Mouse (Mus musculus) spleen, adult 12 weeks (tissue): ENCODE measurements around the gene 1700014D04Rik.
"Not testable (repeated sequence)": the region's sequence is repeated elsewhere in the genome, so short reads cannot be mapped to it uniquely, and the experiment has no call there.

ENCODE experiments used
- DNase-seq: peaks from one replicate; pipeline ENCODE4 v3.0.0; 2022; ENCODE audit warnings: low spot score

1700014D04Rik gene

GRCm38 (mm10) chr13:59735190-59735589 is 11.4 kb downstream of the 1700014D04Rik start:
- no peak for DNase-seq

DNA sequence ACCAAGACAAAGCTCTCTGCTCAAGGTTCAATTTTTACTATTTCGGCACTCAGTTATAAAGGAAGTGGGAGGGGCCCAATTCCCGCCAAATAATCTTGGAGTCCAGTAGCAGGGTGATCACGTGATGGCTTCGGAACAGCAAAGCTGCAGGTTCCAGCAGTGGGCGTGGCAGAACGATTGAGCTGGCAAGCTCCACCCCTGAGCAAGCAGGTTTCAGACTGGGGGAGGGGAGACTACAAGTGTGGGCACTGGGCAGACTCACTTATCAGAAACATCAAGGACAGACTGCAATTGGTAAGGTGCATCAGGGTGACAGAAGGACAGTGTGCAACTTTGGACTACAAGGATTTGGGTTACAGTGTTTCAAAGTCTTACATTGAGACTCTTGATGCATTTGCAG is 12.2 kb downstream of the 1700014D04Rik start:
- peak; percentile 52 for DNase-seq

DNA sequence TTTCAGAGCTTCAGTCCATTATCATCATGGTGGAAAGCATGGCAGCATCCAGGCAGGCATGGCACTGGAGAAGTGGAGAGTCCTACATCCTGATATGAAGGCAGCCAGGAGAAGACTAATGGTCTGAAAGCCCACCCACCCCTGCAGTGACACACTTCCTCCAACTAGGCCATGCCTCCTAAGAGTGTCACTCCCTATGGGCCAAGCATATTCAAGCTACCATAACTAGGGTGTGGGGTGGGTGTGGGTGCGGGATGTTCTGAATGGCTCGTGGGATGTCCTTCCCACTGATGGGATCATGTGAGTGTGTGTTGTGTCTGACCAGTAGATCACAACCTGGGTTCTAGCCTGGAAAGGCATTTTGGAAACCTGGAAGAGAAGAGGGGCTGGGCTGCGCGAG is 12.6 kb downstream of the 1700014D04Rik start:
- no peak for DNase-seq

- no peak for DNase-seq
Observed at GRCm38 (mm10) chr13:59731652-59732051, 14.9 kb downstream of the 1700014D04Rik start, which contains the start of gene Spata31d1d. Gene Spata31d1d (minus strand): TSS chr13:59731752.

- DNase-seq, result peak; percentile 70
Observed at GRCm38 (mm10) chr13:59728378-59729093, 18.0 kb downstream of the 1700014D04Rik start.

DNA sequence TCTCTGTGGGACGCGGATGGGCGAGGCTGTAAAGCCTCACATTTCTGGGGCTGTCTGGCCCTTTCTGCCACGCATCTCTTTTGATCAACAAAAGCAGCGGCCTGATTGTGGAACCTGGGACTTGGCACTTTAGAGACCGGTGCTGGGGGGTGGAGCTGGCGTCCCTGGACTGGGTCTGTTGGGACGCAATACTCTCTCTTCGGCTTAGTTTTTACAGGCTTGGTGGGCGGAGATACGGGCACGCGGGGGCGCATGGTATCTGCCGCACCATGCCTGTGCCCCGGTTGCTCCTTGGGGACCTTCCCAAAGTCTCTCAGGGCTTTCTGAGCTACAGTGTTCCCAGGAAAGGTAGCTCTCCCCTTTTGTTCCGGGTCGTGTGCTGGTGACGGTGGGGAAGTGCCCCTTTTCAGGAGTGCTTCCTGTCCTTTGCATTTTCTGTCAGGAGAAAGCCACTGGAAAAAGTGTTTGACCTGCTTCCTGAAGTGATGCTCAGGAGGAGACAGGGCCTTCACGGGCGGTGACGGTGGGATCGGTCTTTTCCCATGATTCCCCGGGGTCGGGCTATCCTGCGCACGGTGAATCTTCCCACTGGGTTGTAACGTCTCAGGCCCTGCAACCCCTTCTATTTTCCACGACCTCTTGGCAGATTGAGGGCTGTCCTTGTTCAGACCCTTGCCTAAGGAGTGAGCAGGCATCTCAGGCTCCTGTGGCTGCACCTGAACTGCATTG is 20.2 kb downstream of the 1700014D04Rik start:
- DNase-seq, result no peak

GRCm38 (mm10) chr13:59722089-59722488 is 24.5 kb downstream of the 1700014D04Rik start:
- not testable (repeated sequence) for DNase-seq

DNA sequence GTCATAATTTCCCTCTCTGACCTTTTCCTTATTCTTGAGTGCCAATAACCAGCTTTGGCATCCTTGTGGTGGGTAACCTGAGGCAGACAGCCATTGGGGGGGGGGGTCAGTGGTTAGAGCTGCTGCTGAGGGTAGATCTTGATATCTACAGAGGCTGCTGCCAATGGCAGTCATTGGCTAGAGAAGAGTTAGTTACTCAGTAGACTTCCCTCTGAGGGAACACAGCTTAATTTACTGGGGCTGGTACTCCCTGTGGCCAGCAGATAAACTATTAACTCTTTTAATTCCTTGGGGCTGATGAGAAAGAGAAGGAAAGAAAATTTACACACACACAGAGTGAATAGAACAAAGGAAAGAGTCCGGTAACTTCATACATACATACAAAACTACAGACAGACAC is 27.1 kb downstream of the 1700014D04Rik start:
- DNase-seq, result no peak

DNA sequence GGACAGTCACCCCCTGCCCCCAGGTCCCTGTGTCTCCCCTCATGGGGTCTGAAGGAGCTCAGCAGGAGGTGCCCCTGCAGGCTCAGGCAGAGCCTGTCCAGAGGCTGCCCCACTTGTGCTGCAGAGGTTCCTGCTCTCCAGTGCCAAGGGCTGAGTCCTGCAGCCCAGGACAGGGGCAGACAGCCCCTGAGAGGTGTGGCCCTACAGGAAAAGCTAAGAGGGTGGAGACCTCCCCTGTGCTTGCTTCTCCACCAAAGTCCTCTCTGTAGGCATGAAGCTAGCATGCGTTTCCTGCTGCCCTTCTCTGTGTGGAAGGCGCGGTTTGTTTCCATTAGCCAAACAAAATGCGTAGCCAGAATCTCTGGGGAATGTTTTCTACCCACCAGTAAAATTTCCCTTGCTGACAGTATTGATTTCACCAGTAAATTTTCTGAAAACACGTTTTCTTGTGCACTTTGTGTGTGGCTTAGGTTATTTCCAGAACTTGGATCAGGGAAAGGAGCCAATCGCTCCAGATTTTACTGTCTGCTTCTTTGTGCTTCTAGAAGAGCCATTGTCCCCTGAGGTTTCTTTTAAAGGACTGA is 27.6 kb downstream of the 1700014D04Rik start:
- DNase-seq, result not testable (repeated sequence)

DNA sequence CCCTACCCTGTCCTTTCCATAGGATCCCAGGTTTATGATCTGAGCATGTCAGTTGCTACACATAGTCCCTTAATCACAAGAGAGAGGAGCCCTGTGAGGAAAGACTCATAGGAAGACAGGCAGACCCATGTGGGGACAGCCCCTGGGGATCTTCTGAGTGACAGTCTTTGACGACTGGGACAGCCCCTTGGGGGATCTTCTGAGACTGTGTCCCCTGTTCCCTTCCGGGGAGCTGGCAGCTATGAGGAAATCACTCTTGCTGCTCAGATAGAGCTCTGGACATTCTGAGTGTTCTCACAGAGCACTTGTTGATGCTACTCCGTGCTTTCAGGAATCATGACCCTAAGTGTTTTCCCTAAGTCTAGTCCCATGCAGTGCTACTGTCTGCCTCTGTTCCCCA is 32.8 kb downstream of the 1700014D04Rik start:
- no peak for DNase-seq

GRCm38 (mm10) chr13:59711984-59712383 is 34.6 kb downstream of the 1700014D04Rik start, which contains the start of gene Spata31d1b:
Gene Spata31d1b (plus strand): TSS chr13:59712284.
- not testable (repeated sequence) for DNase-seq

- DNase-seq, result no peak
Observed at GRCm38 (mm10) chr13:59710230-59710629, 36.3 kb downstream of the 1700014D04Rik start, which contains the start of gene Spata31d1a. Gene Spata31d1a (minus strand): TSS chr13:59710330.

DNA sequence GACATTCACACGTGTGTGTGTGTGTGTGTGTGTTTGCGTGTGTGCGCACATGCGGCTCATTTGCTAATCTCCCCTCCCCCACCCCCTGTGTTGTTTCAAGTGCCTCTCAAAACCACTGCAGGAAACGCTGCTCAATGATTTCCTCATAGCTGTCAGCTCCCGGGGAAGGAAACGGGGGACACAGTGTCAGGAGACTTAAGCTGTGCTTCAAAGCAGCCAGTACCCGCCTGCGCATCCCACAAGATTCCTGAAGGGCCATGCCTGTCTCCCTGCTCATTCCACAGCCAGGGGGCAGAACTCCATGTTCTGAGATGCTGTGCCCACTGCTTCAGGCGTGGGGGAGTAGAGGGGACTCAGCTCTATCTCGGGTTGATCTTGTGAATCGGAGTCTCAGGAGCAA is 42.0 kb downstream of the 1700014D04Rik start:
- no peak for DNase-seq

DNA sequence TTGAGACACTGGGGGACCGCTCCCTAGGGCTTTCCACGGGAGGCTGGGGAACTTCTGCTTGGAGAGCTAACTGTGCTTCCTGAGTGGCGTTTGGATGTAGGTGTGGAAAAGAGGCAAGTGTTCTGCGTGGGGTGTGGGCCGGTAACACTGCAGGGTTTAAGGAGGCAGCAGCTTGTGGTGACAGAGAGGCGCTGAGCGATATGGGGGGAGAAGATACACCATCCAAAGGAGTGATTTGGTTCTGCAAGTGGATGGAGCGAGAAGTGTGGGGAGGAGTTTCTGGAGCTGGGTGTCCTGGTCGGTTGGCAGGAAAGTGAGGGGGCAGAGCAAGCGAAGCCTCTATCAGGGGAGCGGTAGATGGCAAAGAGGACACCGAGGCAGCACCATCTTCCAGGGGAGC is 43.0 kb downstream of the 1700014D04Rik start:
- no peak for DNase-seq

GRCm38 (mm10) chr13:59700137-59700536 is 46.4 kb downstream of the 1700014D04Rik start:
- DNase-seq, result not testable (repeated sequence)

DNA sequence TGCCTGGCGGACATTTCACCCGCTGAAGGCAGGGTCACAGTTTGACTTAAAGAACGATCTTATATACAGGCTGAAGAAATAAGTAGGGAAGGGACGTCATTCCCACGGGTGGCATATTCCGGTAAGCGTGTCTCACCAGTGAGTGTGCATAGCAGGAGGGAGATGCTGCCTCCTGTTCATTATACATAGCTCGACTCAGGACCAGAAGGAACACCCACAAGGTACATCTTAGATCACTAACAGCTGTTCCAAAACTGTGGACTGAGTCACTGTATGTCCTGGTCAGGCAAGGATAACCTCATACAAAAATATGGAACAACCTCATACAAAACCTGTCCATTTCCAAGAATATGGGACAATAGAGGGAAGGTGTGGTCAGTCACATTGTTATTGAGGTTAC is 47.4 kb downstream of the 1700014D04Rik start:
- no peak for DNase-seq

DNA sequence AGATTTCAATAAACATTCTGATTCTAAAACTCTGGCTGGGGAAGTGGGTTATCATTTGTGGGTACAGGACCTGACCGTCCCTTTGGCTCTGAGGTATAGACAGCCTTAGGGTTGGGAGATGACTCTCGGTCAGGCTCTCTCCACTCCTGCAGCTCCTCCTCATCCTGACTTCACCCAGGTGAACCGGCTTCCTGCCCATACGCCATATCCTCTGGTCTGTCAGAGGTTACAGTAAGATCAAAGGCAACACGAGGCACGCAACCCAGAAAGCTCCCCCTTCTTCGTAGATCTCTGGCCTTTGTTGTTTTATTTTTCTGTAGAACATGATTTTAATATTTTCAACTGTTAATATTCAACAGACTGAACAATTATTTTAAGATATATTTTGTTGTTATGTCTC is 50.8 kb downstream of the 1700014D04Rik start:
- no peak for DNase-seq

- DNase-seq, result no peak
Observed at GRCm38 (mm10) chr13:59694008-59694407, 52.5 kb downstream of the 1700014D04Rik start, which contains the start of gene 4921517D22Rik. Gene 4921517D22Rik (minus strand): TSS chr13:59694108.

DNA sequence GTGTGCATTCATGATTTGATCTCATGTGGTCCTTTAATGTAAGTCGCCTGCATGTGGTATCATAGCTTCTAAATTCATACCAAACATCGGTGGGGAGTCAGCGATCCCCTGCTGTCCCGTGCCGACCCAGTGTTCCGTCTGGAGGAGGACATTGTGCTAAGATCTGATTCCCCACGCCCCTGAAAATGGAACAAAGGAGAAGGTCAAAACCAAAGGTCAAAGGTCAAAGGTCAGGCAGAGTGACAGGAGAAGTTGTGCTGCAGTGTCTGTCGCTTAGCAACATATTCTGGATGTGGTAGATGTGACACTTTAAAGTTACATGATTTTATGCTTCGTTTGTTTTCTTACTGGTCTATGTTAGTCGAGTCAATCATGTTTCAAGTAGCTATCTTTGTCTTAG is 55.1 kb downstream of the 1700014D04Rik start:
- no peak for DNase-seq
